Mouse (Mus musculus) gastrocnemius, postnatal 36 days (tissue): ENCODE results near the gene 4930524J08Rik. TPM values are rescaled to one million over a fixed set of nuclear protein-coding genes. Genes with fewer than 3 reads are reported as not detected.

Experiments used
- DNase-seq, 2 experiments: peaks; one replicate each; pipeline ENCODE4 v3.0.0; 2022
- intact Hi-C: fragments of 180-260 bp; cut with DNase I; formaldehyde crosslinking; loops from one replicate; pipeline ENCODE4 v1.15.1; 2025
- long read RNA-seq, 2 experiments: library from polyadenylated mRNA; stranded (forward); transcript quantifications; one replicate each; pipeline ENCODE4 v2.0.0; 2021
- total RNA-seq, 2 experiments: library from RNA; stranded (reverse); gene quantifications; 2 replicates each; pipeline ENCODE4 v1.2.3; 2021

4930524J08Rik gene
- total RNA-seq: under 1 TPM in 1 of 2 experiments, not detected in 1; 0.46 TPM
- long read RNA-seq, experiment 1, partial matches to known transcripts: 0 of 2 reads
- long read RNA-seq, experiment 1, other reads (novel, unspliced or antisense): 0 of 2 reads
- long read RNA-seq, experiment 2: 0 reads

DNA sequence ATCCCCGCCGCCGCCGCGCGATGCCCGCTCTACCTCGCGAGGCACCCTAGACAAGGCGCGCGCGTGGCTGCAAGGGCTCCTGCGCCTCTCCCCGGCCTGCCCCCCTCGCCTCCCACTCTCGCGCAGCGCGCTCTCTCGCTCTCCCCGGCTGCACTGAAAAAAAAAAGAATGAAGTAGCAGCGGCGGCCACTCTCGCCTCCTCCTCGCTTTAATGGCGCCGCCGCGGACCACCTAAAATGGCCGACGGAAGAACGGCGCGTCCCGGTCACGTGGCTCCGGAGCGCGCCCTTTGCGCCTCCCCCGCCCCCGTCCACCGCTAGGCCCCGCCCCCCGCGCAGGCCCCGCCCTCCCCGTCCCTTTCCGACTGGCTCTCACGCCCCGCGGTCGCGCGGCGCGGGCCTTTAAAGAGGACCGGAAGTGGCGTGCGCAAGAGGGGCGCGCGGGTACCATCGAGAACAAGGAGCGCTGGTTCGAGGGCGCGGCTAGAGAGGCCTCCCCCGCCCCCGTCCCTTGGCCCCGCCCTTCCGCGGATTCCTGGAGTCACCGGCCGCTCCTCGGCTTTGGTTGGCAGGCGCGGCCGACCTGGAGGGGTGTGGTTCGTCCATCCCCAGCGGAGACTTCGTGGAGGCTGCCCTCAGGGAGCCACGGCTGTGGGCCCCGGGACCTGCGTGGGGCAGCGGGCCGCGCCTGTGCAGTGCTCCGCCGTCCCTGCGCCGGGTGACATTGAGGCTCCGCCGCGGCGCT, at the start of gene 4930524J08Rik, which contains the start of gene Hnrnpd:
4930524J08Rik (plus strand) TSS at position 363 of the 744 bp plus-strand sequence.
Hnrnpd (minus strand) TSS at position 240 of the 744 bp plus-strand sequence.
- intact Hi-C loops: loop anchor here (2.0 to 10.0 kb wide), 2 partner anchors 60 to 446 kb away; partner anchors contain the start of genes Enoph1 and Hnrnpdl
- peak; percentile 86 to 91 for DNase-seq

DNA sequence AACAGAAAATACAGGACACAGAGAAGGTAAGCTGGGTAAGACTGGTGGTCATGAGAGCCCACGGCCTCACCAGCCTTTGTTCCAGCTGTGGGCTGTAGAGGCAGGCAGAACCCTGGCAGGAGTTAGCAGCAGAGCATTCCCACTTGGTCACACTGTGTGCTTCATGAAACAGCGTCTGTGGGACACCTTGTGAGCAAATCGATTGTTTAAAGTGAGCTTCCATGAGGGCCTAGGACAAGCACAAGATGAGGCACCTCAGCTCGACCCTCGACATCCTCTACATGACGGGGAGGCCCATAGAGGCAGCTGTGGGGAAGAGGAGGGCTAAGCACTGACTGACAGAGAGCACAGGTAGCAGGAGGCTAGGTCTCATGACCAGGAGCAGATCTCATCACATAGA, 47.0 kb upstream of the 4930524J08Rik start:
- intact Hi-C loops: no loop called here
- no peak for DNase-seq

DNA sequence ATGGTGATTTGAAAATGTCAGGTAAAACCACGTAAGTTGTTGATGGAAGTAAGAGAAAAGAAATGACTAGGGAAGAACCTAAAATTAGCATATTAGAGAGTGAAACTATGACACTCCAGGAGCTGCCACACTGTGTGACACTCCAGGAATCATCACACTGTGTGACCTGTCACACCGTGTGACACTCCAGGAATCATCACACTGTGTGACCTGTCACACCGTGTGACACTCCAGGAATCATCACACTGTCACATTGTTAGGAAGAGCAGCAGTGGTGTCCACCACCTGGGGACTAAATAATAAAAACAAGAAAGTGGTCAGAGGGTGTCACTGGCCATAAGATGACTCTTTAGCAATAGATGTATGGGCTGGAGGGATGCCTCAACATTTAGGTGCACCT, 39.4 kb upstream of the 4930524J08Rik start:
- no peak for DNase-seq
- intact Hi-C loops: no loop called here

DNA sequence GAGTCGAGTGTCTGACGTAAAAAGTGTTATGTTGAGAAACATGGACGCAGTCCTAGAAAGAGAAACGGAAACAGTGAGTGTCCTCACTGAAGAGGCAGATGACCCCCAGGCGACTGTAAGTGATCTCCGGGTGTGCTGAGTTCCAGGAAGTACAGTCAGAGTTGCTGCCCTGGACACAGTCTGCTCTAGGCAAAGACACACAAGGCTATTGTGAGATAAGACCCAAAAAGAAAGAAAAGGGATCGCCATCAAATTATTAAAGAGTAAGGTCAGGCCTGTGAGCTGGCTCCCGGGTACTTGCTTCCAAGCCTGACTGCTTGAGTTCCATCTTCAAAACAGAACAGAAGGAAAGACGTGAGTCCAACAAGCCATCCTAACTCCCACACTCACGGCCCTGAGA, 37.6 kb upstream of the 4930524J08Rik start:
- intact Hi-C loops: no loop called here
- no peak for DNase-seq

DNA sequence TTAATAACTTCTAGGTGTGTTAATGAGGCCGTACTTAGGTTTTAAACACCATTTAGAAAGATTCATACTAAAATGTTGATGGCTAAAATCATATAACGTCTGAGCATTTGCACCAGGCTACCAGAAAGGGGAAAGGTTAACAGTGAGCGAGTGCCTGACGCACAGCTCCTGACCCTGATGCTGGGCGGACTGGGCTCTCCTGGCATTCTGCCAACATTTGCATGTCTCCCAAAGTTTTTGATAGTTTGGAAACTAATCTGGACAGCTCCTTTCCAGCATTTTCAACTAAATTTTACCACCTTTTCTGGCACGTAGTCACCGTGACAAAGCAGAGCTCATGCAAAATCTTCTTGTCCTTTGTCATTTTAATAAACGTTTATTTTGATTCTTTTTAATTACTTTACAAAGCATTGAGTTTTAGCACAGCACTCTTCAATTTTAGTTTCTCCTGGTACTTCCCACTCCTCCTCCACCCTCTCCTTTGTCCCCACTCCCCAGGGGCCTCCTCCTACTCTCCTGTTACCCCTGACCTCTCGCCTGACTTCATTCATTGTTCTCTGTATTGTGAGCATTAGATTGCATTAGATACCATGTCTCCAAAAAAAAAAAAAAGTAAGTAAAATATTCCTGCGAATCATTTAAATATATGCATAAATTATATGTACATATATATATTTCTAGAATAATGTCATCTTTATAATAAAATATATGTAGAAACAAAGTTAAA, 36.9 kb upstream of the 4930524J08Rik start:
- DNase-seq: no peak
- intact Hi-C loops: no loop called here

- intact Hi-C loops: no loop called here
- no peak for DNase-seq
Observed at GRCm38 (mm10) chr5:99952513-99952912, 26.3 kb upstream of the 4930524J08Rik start.

GRCm38 (mm10) chr5:99953883-99954282, 25.0 kb upstream of the 4930524J08Rik start:
- intact Hi-C loops: no loop called here
- no peak for DNase-seq

GRCm38 (mm10) chr5:99958666-99959065, 20.2 kb upstream of the 4930524J08Rik start:
- intact Hi-C loops: no loop called here
- DNase-seq: no peak

GRCm38 (mm10) chr5:99959236-99959936, 19.5 kb upstream of the 4930524J08Rik start:
- DNase-seq: no peak
- intact Hi-C loops: no loop called here

DNA sequence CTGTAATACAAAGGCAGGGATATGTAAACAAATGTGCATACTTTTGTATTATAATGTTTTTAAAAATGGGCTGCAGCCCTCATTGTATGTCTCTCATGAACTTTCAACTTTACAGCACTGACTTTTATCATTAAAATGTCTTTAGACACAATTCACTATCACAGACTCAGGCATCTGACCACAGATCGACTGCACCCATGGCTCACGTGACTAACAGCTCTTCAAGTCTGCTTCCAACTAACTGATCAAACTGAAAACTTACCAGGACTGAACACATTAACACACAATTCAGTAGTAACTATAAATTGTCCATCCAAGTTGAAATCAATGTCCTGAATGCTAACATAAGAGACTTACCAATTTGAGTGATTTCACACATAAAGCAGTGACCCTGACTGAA, 18.9 kb upstream of the 4930524J08Rik start:
- DNase-seq: no peak

GRCm38 (mm10) chr5:99973941-99974340, 4.9 kb upstream of the 4930524J08Rik start:
- DNase-seq: no peak
- intact Hi-C loops: loop anchor here (10.0 kb wide), 1 partner anchor 451 kb away; no protein-coding TSS in a partner anchor

More for the DNA sequence above, 18.9 kb upstream of the 4930524J08Rik start:
- intact Hi-C loops: no loop called here

DNA sequence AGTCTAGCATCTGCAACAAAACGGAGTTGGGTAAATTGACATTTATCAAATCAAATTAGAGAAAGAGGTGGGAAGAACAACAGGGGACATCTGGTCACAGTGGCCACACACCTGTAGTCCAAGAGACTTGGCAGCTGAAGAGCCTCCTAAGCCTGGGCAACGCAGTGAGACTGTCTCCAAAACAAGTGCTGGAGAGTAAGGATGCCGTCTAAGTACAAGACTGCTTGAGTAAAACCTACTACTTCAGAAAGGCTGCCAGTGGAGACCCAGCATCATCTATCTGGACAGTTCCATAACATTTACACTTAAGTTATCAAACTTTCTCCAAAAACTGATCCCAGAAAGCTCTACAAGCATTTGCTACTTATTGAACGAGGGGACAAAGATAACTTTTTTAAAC, 3.8 kb upstream of the 4930524J08Rik start:
- intact Hi-C loops: loop anchor here (10.0 kb wide), 1 partner anchor 450 kb away; no protein-coding TSS in a partner anchor
- DNase-seq: no peak

DNA sequence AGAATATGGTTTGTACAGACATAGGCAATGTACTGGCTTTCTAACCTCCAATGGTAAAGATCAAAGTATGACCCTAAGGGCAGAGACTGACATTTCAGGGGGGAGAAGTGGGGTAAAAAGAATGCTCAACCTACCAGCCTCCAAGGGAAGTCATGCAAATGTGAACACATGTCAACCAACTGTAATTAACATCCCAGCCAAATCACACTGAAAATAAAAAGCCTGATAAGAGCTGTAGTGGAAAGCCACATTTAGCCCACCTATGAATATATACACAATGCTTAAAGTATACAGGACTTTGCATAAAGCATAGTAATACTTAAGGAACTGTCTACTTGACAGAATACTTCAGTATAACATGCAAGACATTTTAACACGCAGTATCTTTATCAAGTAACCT, 3.1 kb upstream of the 4930524J08Rik start:
- DNase-seq: no peak
- intact Hi-C loops: loop anchor here (10.0 kb wide), 1 partner anchor 449 kb away; no protein-coding TSS in a partner anchor

- no peak for DNase-seq
- intact Hi-C loops: loop anchor here (10.0 kb wide), 1 partner anchor 448 kb away; no protein-coding TSS in a partner anchor
Observed at GRCm38 (mm10) chr5:99976334-99976955, 2.4 kb upstream of the 4930524J08Rik start.

DNA sequence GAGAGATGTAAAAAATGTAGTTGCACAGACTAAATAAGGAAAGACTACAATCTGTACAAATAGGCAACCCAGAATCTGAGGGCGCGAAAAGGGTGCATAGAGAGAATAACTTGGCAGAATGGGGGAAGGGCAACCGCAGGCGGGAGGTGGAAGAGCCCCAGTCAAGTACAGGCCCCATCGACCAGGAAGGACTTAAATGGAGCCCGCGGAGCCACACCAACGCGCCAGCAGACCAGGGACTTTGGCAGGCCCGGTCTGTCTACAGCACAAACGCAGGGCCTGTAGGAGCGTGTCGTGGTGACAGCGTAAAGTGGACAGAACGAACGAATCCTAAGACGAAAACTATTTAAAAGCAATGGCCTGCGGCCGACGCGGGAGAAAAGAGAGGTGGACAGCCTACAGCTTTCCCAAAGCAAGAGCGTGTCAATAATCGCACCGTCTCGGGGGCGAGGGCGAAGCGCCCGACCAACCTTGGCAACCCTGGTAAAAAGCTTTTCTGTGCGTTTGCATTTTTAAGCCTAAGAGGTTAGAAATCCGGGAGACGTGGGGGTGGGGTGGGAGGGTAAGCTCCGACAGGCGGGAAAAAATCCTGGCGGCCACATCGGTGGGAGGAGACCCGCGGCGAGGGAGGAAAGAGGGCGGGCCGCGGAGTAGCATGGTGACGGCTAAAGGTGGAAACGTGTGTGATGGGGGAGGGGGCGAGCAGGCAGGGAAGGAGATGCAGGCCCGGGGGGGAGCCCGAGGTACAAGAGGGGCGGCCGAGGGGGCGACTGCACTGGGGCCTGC, 1.2 kb upstream of the 4930524J08Rik start:
- DNase-seq: peak; percentile 60 to 77
- intact Hi-C loops: loop anchor here (2.0 to 10.0 kb wide), 2 partner anchors 61 to 447 kb away; partner anchors contain the start of genes Enoph1 and Hnrnpdl

GRCm38 (mm10) chr5:99983452-99984061, 4.7 kb downstream of the 4930524J08Rik start:
- DNase-seq: no peak
- intact Hi-C loops: no loop called here

GRCm38 (mm10) chr5:99994166-99994565, 15.3 kb downstream of the 4930524J08Rik start:
- no peak for DNase-seq
- intact Hi-C loops: no loop called here

- intact Hi-C loops: no loop called here
- no peak for DNase-seq
Observed at GRCm38 (mm10) chr5:99994680-99995079, 15.8 kb downstream of the 4930524J08Rik start.

GRCm38 (mm10) chr5:100000048-100000447, 21.2 kb downstream of the 4930524J08Rik start:
- intact Hi-C loops: no loop called here
- DNase-seq: no peak
